Mouse (Mus musculus): ENCODE data around the gene 1700066M21Rik.
A peak's percentile ranks its signal among the peaks of the same experiment; 100 is the strongest.

1700066M21Rik gene

GRCm38 (mm10) chr1:57392417-57392816 lies 15.0 kb downstream of the 1700066M21Rik start:
- DNase-seq (ENCODE audit: low spot score): no peak

- peak; percentile 71 for DNase-seq (ENCODE audit: low spot score)
These were observed 16.6 kb downstream of the 1700066M21Rik start for GRCm38 (mm10) chr1:57394051-57394450.

GRCm38 (mm10) chr1:57400321-57400720 lies 22.9 kb downstream of the 1700066M21Rik start:
- DNase-seq (ENCODE audit: low spot score): no peak

GRCm38 (mm10) chr1:57400877-57401276 lies 23.5 kb downstream of the 1700066M21Rik start:
- no peak for DNase-seq (ENCODE audit: low spot score)

GRCm38 (mm10) chr1:57402116-57402515 lies 24.7 kb downstream of the 1700066M21Rik start:
- DNase-seq (ENCODE audit: low spot score): no peak

GRCm38 (mm10) chr1:57406187-57407151 lies 29.0 kb downstream of the 1700066M21Rik start, which contains the start of the genes Maip1 and Tyw5:
Gene Maip1, plus strand, starts transcription at chr1:57406328.
Gene Tyw5, minus strand, starts transcription at chr1:57407101.
- DNase-seq (ENCODE audit: low spot score): peak; percentile 86

- no peak for DNase-seq (ENCODE audit: low spot score)
These were observed 31.6 kb downstream of the 1700066M21Rik start for GRCm38 (mm10) chr1:57408994-57409393.

GRCm38 (mm10) chr1:57413397-57413796 lies 36.0 kb downstream of the 1700066M21Rik start:
- DNase-seq (ENCODE audit: low spot score): no peak

GRCm38 (mm10) chr1:57423696-57424095 lies 46.3 kb downstream of the 1700066M21Rik start:
- DNase-seq (ENCODE audit: low spot score): peak; percentile 33

- DNase-seq (ENCODE audit: low spot score): peak; percentile 94
These were observed 51.2 kb downstream of the 1700066M21Rik start for GRCm38 (mm10) chr1:57428368-57429308.

- no peak for DNase-seq (ENCODE audit: low spot score)
These were observed 52.5 kb downstream of the 1700066M21Rik start for GRCm38 (mm10) chr1:57429786-57430483.

GRCm38 (mm10) chr1:57433141-57433540 lies 55.7 kb downstream of the 1700066M21Rik start:
- no peak for DNase-seq (ENCODE audit: low spot score)

Data from testis, postnatal 10 days (tissue).